Mouse (Mus musculus): ENCODE measurements around the gene Msh2. TPM values are rescaled to one million over a fixed set of nuclear protein-coding genes. Genes with fewer than 3 reads are reported as not detected.

Msh2 gene
- total RNA-seq (2014; rRNA removed): 24.5 TPM in 2 replicates
- 45.3 and 45.5 TPM in 2 replicates for polyA plus RNA-seq (2015; fragmentation: Nextera tagmentation; extraction: Ambion mirVana)

DNA sequence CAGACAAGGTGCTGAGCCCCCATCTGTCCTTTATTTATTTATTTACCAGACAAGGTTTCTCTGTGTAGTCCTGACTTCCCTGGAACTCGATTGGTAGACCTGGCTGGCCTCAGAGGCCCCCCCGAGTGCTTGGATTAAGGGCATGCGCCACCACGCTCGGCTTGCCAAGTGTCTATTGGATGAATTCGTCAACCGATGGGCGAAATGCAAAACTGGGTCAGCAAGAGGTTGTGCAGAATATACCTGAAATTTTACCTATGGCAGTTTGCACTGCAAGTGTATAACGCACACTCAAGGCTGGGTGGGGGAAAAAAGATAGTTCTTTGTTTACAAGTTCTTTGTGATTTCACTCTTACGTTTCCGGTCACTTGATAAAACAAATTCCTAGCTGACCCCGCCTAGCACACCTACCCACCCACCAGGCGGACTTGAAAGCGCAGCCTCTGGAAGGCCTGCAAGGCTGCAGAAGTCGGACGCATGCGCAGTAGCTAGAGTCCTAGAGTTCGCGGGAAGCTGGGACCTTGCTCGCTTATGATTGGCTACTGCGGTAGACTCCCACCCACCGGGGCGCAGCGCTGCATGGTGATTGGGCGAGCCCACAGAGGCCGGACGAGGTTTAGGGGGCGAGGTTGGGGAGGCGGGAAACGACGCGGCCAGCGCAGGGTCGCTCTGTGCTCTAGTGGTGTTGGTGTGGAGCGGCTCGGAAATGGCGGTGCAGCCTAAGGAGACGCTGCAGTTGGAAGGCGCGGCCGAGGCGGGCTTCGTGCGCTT, at the start of gene Msh2:
Gene Msh2 (plus strand): TSS at position 441 of the 771 bp plus-strand sequence.
- ATAC-seq: peak; percentile 99
- WGBS: 2% methylated on average over 42 of the region's 44 CpGs

DNA sequence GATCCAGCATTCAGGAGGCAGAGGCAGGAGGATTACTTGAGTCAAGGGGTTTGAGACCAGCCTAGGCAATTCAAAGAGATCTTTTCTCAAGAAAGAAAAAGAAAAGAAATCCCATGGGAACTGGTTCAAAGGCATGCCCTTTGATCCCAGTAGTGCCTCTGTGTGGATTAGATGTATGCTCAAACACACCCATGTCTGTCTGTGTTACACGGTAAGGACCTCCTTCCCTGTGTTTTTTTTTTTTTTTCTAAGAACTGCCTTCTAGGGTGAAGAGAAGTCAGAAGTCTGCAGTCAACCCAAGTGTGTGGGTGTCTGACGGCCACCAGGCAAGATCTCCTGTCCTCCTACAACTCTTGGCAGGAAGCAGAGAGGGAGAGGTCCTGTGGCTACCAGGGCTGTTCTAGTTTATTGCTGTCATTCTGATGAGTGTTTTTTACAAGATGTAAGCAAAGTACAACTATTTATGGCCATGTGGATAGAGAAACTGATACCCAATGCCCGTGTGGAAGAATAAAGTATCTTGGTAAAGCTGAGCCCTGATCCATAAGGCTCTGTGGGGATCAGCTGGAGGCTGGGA, 46.5 kb upstream of the Msh2 start:
- Histone ChIP-seq H3K27ac (no peak overlapping the region), H3K4me1 (ENCODE audit: insufficient read depth, low read length) (no peaks in the 10 kb centered on the region), H3K9me3 (ENCODE audit: low read length) (no peaks in the 10 kb centered on the region), H3K4me2 (ENCODE audit: low read depth, low read length) (no peak overlapping the region), H3K27me3 (ENCODE audit: insufficient read depth, low read length) (no peaks in the 10 kb centered on the region), H3K36me3 (ENCODE audit: insufficient read depth, low read length) (no peaks in the 10 kb centered on the region), H3K4me3 (ENCODE audit: low read length) (no peak overlapping the region), H3K9ac (replicated peaks; ENCODE audit: low read length) (no peak overlapping the region)
- ATAC-seq (no peak), DNase-seq (ENCODE audit: low spot score) (no peak)
- no peak for TF ChIP-seq CTCF (IDR thresholded peaks at IDR 0.05; ENCODE audit: low read depth)
- 72% methylated on average over 3 of the region's 3 CpGs for WGBS

More for the DNA sequence above, at the start of gene Msh2:
- H3K36me3 ChIP-seq (ENCODE audit: insufficient read depth, low read length): no peaks in the 10 kb centered on the region
- peak within 1 kb of the TSS; percentile 79 for H3K27ac ChIP-seq
- no peaks in the 10 kb centered on the region for H3K9me3 ChIP-seq (ENCODE audit: low read length)
- peak within 1 kb of the TSS; percentile 88 for H3K4me2 ChIP-seq (ENCODE audit: low read depth, low read length)
- peak; percentile 99 for DNase-seq (ENCODE audit: low spot score)
- H3K27me3 ChIP-seq (ENCODE audit: insufficient read depth, low read length): no peaks in the 10 kb centered on the region
- peak within 1 kb of the TSS; percentile 75 for H3K9ac ChIP-seq (replicated peaks; ENCODE audit: low read length)
- H3K4me3 ChIP-seq (ENCODE audit: low read length): peak within 1 kb of the TSS; percentile 91
- peaks cover 11% of the 10 kb centered on the region for H3K4me1 ChIP-seq (ENCODE audit: insufficient read depth, low read length)
- TF ChIP-seq CTCF (IDR thresholded peaks at IDR 0.05; ENCODE audit: low read depth): no peak

GRCm38 (mm10) chr17:87628144-87628543, 44.0 kb upstream of the Msh2 start:
- H3K9ac ChIP-seq (replicated peaks; ENCODE audit: low read length): no peak overlapping the region
- H3K36me3 ChIP-seq (ENCODE audit: insufficient read depth, low read length): no peaks in the 10 kb centered on the region
- WGBS: 92% methylated on average over 5 of the region's 5 CpGs
- H3K9me3 ChIP-seq (ENCODE audit: low read length): no peaks in the 10 kb centered on the region
- DNase-seq (ENCODE audit: low spot score) (no peak), ATAC-seq (no peak)
- H3K27ac ChIP-seq: no peak overlapping the region
- no peaks in the 10 kb centered on the region for H3K4me1 ChIP-seq (ENCODE audit: insufficient read depth, low read length)
- no peaks in the 10 kb centered on the region for H3K27me3 ChIP-seq (ENCODE audit: insufficient read depth, low read length)
- no peak for TF ChIP-seq CTCF (IDR thresholded peaks at IDR 0.05; ENCODE audit: low read depth)
- no peak overlapping the region for H3K4me3 ChIP-seq (ENCODE audit: low read length)
- no peak overlapping the region for H3K4me2 ChIP-seq (ENCODE audit: low read depth, low read length)

DNA sequence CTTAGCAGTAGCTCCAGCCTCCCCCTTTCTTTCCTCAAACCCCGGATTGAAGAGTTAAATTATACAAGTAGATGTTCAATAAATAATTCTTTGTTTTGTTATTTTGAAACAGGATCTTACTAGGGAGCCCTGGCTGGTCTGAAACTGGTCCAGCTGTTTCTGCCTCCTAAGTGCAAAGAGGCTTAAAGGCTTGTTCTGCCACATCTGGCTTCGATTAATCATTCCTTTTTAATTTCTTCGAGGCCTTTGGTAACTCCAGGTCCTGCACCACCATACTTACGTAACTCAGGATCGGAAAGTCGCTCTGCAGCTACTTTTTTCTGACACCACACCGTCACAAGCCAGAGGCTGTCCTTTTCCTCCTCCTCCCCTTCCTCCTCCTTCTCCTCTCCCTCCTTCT, 43.4 kb upstream of the Msh2 start:
- Histone ChIP-seq H3K9ac (replicated peaks; ENCODE audit: low read length) (no peak overlapping the region), H3K27me3 (ENCODE audit: insufficient read depth, low read length) (no peaks in the 10 kb centered on the region), H3K36me3 (ENCODE audit: insufficient read depth, low read length) (no peaks in the 10 kb centered on the region), H3K9me3 (ENCODE audit: low read length) (no peaks in the 10 kb centered on the region), H3K4me1 (ENCODE audit: insufficient read depth, low read length) (no peaks in the 10 kb centered on the region), H3K27ac (no peak overlapping the region), H3K4me3 (ENCODE audit: low read length) (no peak overlapping the region), H3K4me2 (ENCODE audit: low read depth, low read length) (no peak overlapping the region)
- DNase-seq (ENCODE audit: low spot score): no peak
- ATAC-seq: no peak
- TF ChIP-seq CTCF (IDR thresholded peaks at IDR 0.05; ENCODE audit: low read depth): no peak
- WGBS: 81% methylated on average over 7 of the region's 7 CpGs

GRCm38 (mm10) chr17:87637056-87637389, 35.1 kb upstream of the Msh2 start:
- TF ChIP-seq CTCF (IDR thresholded peaks at IDR 0.05; ENCODE audit: low read depth): no peak
- no peak overlapping the region for H3K27ac ChIP-seq
- H3K4me3 ChIP-seq (ENCODE audit: low read length): peak overlapping the region; percentile 46
- DNase-seq (ENCODE audit: low spot score) (no peak), ATAC-seq (no peak)
- H3K9ac ChIP-seq (replicated peaks; ENCODE audit: low read length): no peak overlapping the region
- H3K9me3 ChIP-seq (ENCODE audit: low read length): no peaks in the 10 kb centered on the region
- no peaks in the 10 kb centered on the region for H3K4me1 ChIP-seq (ENCODE audit: insufficient read depth, low read length)
- H3K4me2 ChIP-seq (ENCODE audit: low read depth, low read length): peak overlapping the region; percentile 66
- WGBS: 5% methylated on average over 22 of the region's 22 CpGs
- no peaks in the 10 kb centered on the region for H3K36me3 ChIP-seq (ENCODE audit: insufficient read depth, low read length)
- H3K27me3 ChIP-seq (ENCODE audit: insufficient read depth, low read length): peaks cover 12% of the 10 kb centered on the region

- TF ChIP-seq CTCF (IDR thresholded peaks at IDR 0.05; ENCODE audit: low read depth): no peak
- Histone ChIP-seq H3K9me3 (ENCODE audit: low read length) (no peaks in the 10 kb centered on the region), H3K4me3 (ENCODE audit: low read length) (no peak overlapping the region), H3K4me1 (ENCODE audit: insufficient read depth, low read length) (no peaks in the 10 kb centered on the region), H3K36me3 (ENCODE audit: insufficient read depth, low read length) (no peaks in the 10 kb centered on the region), H3K9ac (replicated peaks; ENCODE audit: low read length) (no peak overlapping the region), H3K27me3 (ENCODE audit: insufficient read depth, low read length) (peaks cover 12% of the 10 kb centered on the region), H3K4me2 (ENCODE audit: low read depth, low read length) (no peak overlapping the region), H3K27ac (no peak overlapping the region)
- DNase-seq (ENCODE audit: low spot score) (no peak), ATAC-seq (no peak)
- 74% methylated on average over 5 of the region's 5 CpGs for WGBS
These were observed 32.9 kb upstream of the Msh2 start for GRCm38 (mm10) chr17:87639242-87639641.

GRCm38 (mm10) chr17:87640272-87640671, 31.9 kb upstream of the Msh2 start:
- Histone ChIP-seq H3K4me2 (ENCODE audit: low read depth, low read length) (no peak overlapping the region), H3K9me3 (ENCODE audit: low read length) (no peaks in the 10 kb centered on the region), H3K27me3 (ENCODE audit: insufficient read depth, low read length) (peaks cover 12% of the 10 kb centered on the region), H3K4me3 (ENCODE audit: low read length) (no peak overlapping the region), H3K27ac (no peak overlapping the region), H3K9ac (replicated peaks; ENCODE audit: low read length) (no peak overlapping the region), H3K36me3 (ENCODE audit: insufficient read depth, low read length) (no peaks in the 10 kb centered on the region), H3K4me1 (ENCODE audit: insufficient read depth, low read length) (no peaks in the 10 kb centered on the region)
- ATAC-seq (no peak), DNase-seq (ENCODE audit: low spot score) (no peak)
- no peak for TF ChIP-seq CTCF (IDR thresholded peaks at IDR 0.05; ENCODE audit: low read depth)
- WGBS: 94% methylated on average over 27 of the region's 27 CpGs
